Mouse (Mus musculus): ENCODE data around the gene Ppp1r7. TPM values are rescaled to one million over a fixed set of nuclear protein-coding genes. Genes with fewer than 3 reads are reported as not detected.

The Ppp1r7 gene
- polyA plus RNA-seq, 1 experiment from 2014 or later = 112 TPM

- DNase-seq (ENCODE audit: low spot score) = no peak
- ATAC-seq (replicated peaks; ENCODE audit: insufficient number of reproducible peaks, low FRiP score, low TSS enrichment, low read depth) = no peak
- H3K4me2 ChIP-seq (ENCODE audit: low read depth, low read length) = no peak overlapping the region
- H3K4me1 ChIP-seq (ENCODE audit: control insufficient read depth, insufficient read depth, low read length) = no peaks in the 10 kb centered on the region
- H3K27ac ChIP-seq (replicated peaks; ENCODE audit: low read depth, low read length) = no peak overlapping the region
- H3K9me3 ChIP-seq (replicated peaks; ENCODE audit: control insufficient read depth, low read length) = no peaks in the 10 kb centered on the region
- 76% methylated on average over 2 of the region's 2 CpGs for WGBS
- H3K4me3 ChIP-seq (ENCODE audit: low read depth, low read length) = no peak overlapping the region
- no peaks in the 10 kb centered on the region for H3K27me3 ChIP-seq (ENCODE audit: control insufficient read depth, insufficient read depth, low read length)
- H3K36me3 ChIP-seq (replicated peaks; ENCODE audit: control insufficient read depth, insufficient read depth, low read depth, low read length) = no peaks in the 10 kb centered on the region
- no peak overlapping the region for H3K9ac ChIP-seq (replicated peaks; ENCODE audit: low read length)
Measured at GRCm38 (mm10) chr1:93334621-93335020, 8.0 kb upstream of the Ppp1r7 start.

GRCm38 (mm10) chr1:93343504-93344047, 922 bp downstream of the Ppp1r7 start:
- Histone ChIP-seq H3K9me3 (replicated peaks; ENCODE audit: control insufficient read depth, low read length) (no peaks in the 10 kb centered on the region), H3K4me1 (ENCODE audit: control insufficient read depth, insufficient read depth, low read length) (peaks cover 3% of the 10 kb centered on the region), H3K4me3 (ENCODE audit: low read depth, low read length) (peak overlapping the region; percentile 87), H3K27ac (replicated peaks; ENCODE audit: low read depth, low read length) (no peak overlapping the region), H3K4me2 (ENCODE audit: low read depth, low read length) (peak overlapping the region; percentile 69), H3K27me3 (ENCODE audit: control insufficient read depth, insufficient read depth, low read length) (no peaks in the 10 kb centered on the region), H3K36me3 (replicated peaks; ENCODE audit: control insufficient read depth, insufficient read depth, low read depth, low read length) (peaks cover 2% of the 10 kb centered on the region), H3K9ac (replicated peaks; ENCODE audit: low read length) (peak overlapping the region; percentile 82)
- ATAC-seq (replicated peaks; ENCODE audit: insufficient number of reproducible peaks, low FRiP score, low TSS enrichment, low read depth) (peak; percentile 97), DNase-seq (ENCODE audit: low spot score) (peak; percentile 98)
- WGBS = 0% methylated on average over 39 of the region's 39 CpGs

- ATAC-seq (replicated peaks; ENCODE audit: insufficient number of reproducible peaks, low FRiP score, low TSS enrichment, low read depth) (no peak), DNase-seq (ENCODE audit: low spot score) (no peak)
- H3K9ac ChIP-seq (replicated peaks; ENCODE audit: low read length) = no peak overlapping the region
- WGBS = 93% methylated on average over 5 of the region's 5 CpGs
- H3K27ac ChIP-seq (replicated peaks; ENCODE audit: low read depth, low read length) = no peak overlapping the region
- peaks cover 5% of the 10 kb centered on the region for H3K36me3 ChIP-seq (replicated peaks; ENCODE audit: control insufficient read depth, insufficient read depth, low read depth, low read length)
- no peaks in the 10 kb centered on the region for H3K27me3 ChIP-seq (ENCODE audit: control insufficient read depth, insufficient read depth, low read length)
- H3K4me2 ChIP-seq (ENCODE audit: low read depth, low read length) = no peak overlapping the region
- no peak overlapping the region for H3K4me3 ChIP-seq (ENCODE audit: low read depth, low read length)
- no peaks in the 10 kb centered on the region for H3K9me3 ChIP-seq (replicated peaks; ENCODE audit: control insufficient read depth, low read length)
- H3K4me1 ChIP-seq (ENCODE audit: control insufficient read depth, insufficient read depth, low read length) = peaks cover 3% of the 10 kb centered on the region
Measured at GRCm38 (mm10) chr1:93347176-93347575, 4.5 kb downstream of the Ppp1r7 start.

- Histone ChIP-seq H3K27ac (replicated peaks; ENCODE audit: low read depth, low read length) (no peak overlapping the region), H3K9me3 (replicated peaks; ENCODE audit: control insufficient read depth, low read length) (no peaks in the 10 kb centered on the region), H3K9ac (replicated peaks; ENCODE audit: low read length) (no peak overlapping the region), H3K4me3 (ENCODE audit: low read depth, low read length) (no peak overlapping the region), H3K36me3 (replicated peaks; ENCODE audit: control insufficient read depth, insufficient read depth, low read depth, low read length) (peaks cover 10% of the 10 kb centered on the region), H3K4me2 (ENCODE audit: low read depth, low read length) (no peak overlapping the region), H3K4me1 (ENCODE audit: control insufficient read depth, insufficient read depth, low read length) (no peaks in the 10 kb centered on the region), H3K27me3 (ENCODE audit: control insufficient read depth, insufficient read depth, low read length) (no peaks in the 10 kb centered on the region)
- 81% methylated on average over 4 of the region's 4 CpGs for WGBS
- ATAC-seq (replicated peaks; ENCODE audit: insufficient number of reproducible peaks, low FRiP score, low TSS enrichment, low read depth) (no peak), DNase-seq (ENCODE audit: low spot score) (no peak)
Measured at GRCm38 (mm10) chr1:93349701-93350100, 7.0 kb downstream of the Ppp1r7 start.

- no peak for DNase-seq (ENCODE audit: low spot score)
- Histone ChIP-seq H3K4me3 (ENCODE audit: low read depth, low read length) (no peak overlapping the region), H3K9me3 (replicated peaks; ENCODE audit: control insufficient read depth, low read length) (no peaks in the 10 kb centered on the region), H3K36me3 (replicated peaks; ENCODE audit: control insufficient read depth, insufficient read depth, low read depth, low read length) (peaks cover 10% of the 10 kb centered on the region), H3K4me1 (ENCODE audit: control insufficient read depth, insufficient read depth, low read length) (no peaks in the 10 kb centered on the region), H3K27me3 (ENCODE audit: control insufficient read depth, insufficient read depth, low read length) (no peaks in the 10 kb centered on the region), H3K9ac (replicated peaks; ENCODE audit: low read length) (no peak overlapping the region), H3K4me2 (ENCODE audit: low read depth, low read length) (no peak overlapping the region), H3K27ac (replicated peaks; ENCODE audit: low read depth, low read length) (no peak overlapping the region)
- no peak for ATAC-seq (replicated peaks; ENCODE audit: insufficient number of reproducible peaks, low FRiP score, low TSS enrichment, low read depth)
- 93% methylated on average over 2 of the region's 2 CpGs for WGBS
Measured at GRCm38 (mm10) chr1:93352724-93353123, 10.1 kb downstream of the Ppp1r7 start.

GRCm38 (mm10) chr1:93362661-93363060, 20.0 kb downstream of the Ppp1r7 start:
- Histone ChIP-seq H3K27me3 (ENCODE audit: control insufficient read depth, insufficient read depth, low read length) (no peaks in the 10 kb centered on the region), H3K36me3 (replicated peaks; ENCODE audit: control insufficient read depth, insufficient read depth, low read depth, low read length) (peaks cover 4% of the 10 kb centered on the region), H3K4me3 (ENCODE audit: low read depth, low read length) (no peak overlapping the region), H3K9ac (replicated peaks; ENCODE audit: low read length) (no peak overlapping the region), H3K4me1 (ENCODE audit: control insufficient read depth, insufficient read depth, low read length) (no peaks in the 10 kb centered on the region), H3K27ac (replicated peaks; ENCODE audit: low read depth, low read length) (no peak overlapping the region), H3K9me3 (replicated peaks; ENCODE audit: control insufficient read depth, low read length) (no peaks in the 10 kb centered on the region), H3K4me2 (ENCODE audit: low read depth, low read length) (no peak overlapping the region)
- no peak for DNase-seq (ENCODE audit: low spot score)
- no peak for ATAC-seq (replicated peaks; ENCODE audit: insufficient number of reproducible peaks, low FRiP score, low TSS enrichment, low read depth)
- WGBS = 84% methylated on average over 4 of the region's 4 CpGs

- Histone ChIP-seq H3K4me1 (ENCODE audit: control insufficient read depth, insufficient read depth, low read length) (no peaks in the 10 kb centered on the region), H3K4me2 (ENCODE audit: low read depth, low read length) (no peak overlapping the region), H3K36me3 (replicated peaks; ENCODE audit: control insufficient read depth, insufficient read depth, low read depth, low read length) (no peaks in the 10 kb centered on the region), H3K4me3 (ENCODE audit: low read depth, low read length) (no peak overlapping the region), H3K9ac (replicated peaks; ENCODE audit: low read length) (no peak overlapping the region), H3K9me3 (replicated peaks; ENCODE audit: control insufficient read depth, low read length) (no peaks in the 10 kb centered on the region), H3K27ac (replicated peaks; ENCODE audit: low read depth, low read length) (no peak overlapping the region), H3K27me3 (ENCODE audit: control insufficient read depth, insufficient read depth, low read length) (no peaks in the 10 kb centered on the region)
- 98% methylated on average over 6 of the region's 6 CpGs for WGBS
- no peak for DNase-seq (ENCODE audit: low spot score)
- no peak for ATAC-seq (replicated peaks; ENCODE audit: insufficient number of reproducible peaks, low FRiP score, low TSS enrichment, low read depth)
Measured at GRCm38 (mm10) chr1:93365641-93366040, 23.0 kb downstream of the Ppp1r7 start.

- H3K4me1 ChIP-seq (ENCODE audit: control insufficient read depth, insufficient read depth, low read length) = no peaks in the 10 kb centered on the region
- no peak within 1 kb of the TSS for H3K27ac ChIP-seq (replicated peaks; ENCODE audit: low read depth, low read length)
- no peaks in the 10 kb centered on the region for H3K36me3 ChIP-seq (replicated peaks; ENCODE audit: control insufficient read depth, insufficient read depth, low read depth, low read length)
- no peaks in the 10 kb centered on the region for H3K9me3 ChIP-seq (replicated peaks; ENCODE audit: control insufficient read depth, low read length)
- ATAC-seq (replicated peaks; ENCODE audit: insufficient number of reproducible peaks, low FRiP score, low TSS enrichment, low read depth) = no peak
- no peak for DNase-seq (ENCODE audit: low spot score)
- no peak within 1 kb of the TSS for H3K4me2 ChIP-seq (ENCODE audit: low read depth, low read length)
- no peak within 1 kb of the TSS for H3K4me3 ChIP-seq (ENCODE audit: low read depth, low read length)
- WGBS = 69% methylated on average over 4 of the region's 4 CpGs
- H3K9ac ChIP-seq (replicated peaks; ENCODE audit: low read length) = no peak within 1 kb of the TSS
- no peaks in the 10 kb centered on the region for H3K27me3 ChIP-seq (ENCODE audit: control insufficient read depth, insufficient read depth, low read length)
Measured at GRCm38 (mm10) chr1:93373665-93374064, 31.0 kb downstream of the Ppp1r7 start, which contains the start of gene Ano7. Ano7 (plus strand) TSS chr1:93373930.
